Mouse (Mus musculus): ENCODE measurements at regions not wholly inside any gene's neighbourhood (a gene's known extent, or its start where the extent isn't known, plus 50 kb on each side); places are given as distances from the start of the nearest gene placed in this dataset.

DNA sequence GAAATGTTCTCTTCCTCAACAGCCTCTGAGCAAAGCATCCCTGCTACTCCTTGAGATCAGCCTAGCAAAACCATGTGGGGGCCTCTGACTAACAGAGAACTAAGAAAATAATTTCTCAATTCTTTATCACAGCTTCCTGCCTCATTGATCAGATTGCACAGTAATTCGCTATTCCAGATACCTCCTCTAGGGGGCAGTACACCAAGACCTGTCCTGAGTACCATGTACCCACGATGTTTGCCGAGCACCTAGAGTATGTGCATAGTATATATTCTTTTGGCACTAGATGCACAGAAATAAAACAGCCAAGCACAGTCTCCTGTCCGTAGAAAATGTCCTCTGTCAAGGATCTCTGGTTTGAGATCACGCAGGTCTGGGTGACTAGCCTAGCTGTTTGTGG, 62.7 kb upstream of the Vrk1 start:
- TF ChIP-seq CTCF (IDR thresholded peaks at IDR 0.05; ENCODE audit: borderline replicate concordance, insufficient read depth, low read depth, low read length), result no peak
- TF ChIP-seq POLR2A (IDR thresholded peaks at IDR 0.05; ENCODE audit: borderline replicate concordance, insufficient read depth, low read length), result no peak

All from cerebellum, adult 2 months (tissue).